Mouse (Mus musculus): ENCODE measurements around the gene Polr2f. TPM values are rescaled to one million over a fixed set of nuclear protein-coding genes. Genes with fewer than 3 reads are reported as not detected.

Polr2f gene
- polyA plus RNA-seq, 2 experiments, result 192 to 334 TPM

DNA sequence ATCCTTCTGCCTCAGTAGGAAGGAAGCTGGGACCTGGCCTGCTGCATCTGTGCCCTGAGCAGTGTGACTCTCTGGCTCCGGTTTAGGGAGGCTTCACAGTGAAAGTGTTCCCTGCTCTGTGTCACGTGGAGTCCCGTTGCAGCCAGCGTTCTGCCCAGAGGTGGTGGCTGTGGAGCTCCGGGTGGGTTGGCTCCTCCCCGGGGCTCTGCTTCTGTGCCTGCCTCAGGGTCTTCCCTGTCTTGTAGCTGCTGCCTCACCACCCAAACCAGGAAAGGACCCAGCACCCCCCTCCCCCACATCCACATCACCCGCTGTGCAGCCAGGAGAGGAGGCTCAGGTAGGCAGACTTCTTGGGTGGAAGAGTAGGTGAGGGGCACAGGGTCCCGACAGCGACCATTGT, 21.3 kb upstream of the Polr2f start:
- H3K36me3 ChIP-seq (ENCODE audit: control insufficient read depth, insufficient read depth, low read length), result peaks cover 84% of the 10 kb centered on the region

GRCm38 (mm10) chr15:79122119-79122518, 18.7 kb upstream of the Polr2f start:
- Histone ChIP-seq H3K27me3 (ENCODE audit: control insufficient read depth, insufficient read depth, low read length) (no peaks in the 10 kb centered on the region), H3K9me3 (ENCODE audit: control insufficient read depth, low read length) (no peaks in the 10 kb centered on the region), H3K4me1 (ENCODE audit: control insufficient read depth, insufficient read depth, low read length) (no peaks in the 10 kb centered on the region), H3K4me3 (replicated peaks; ENCODE audit: low read length) (no peak overlapping the region), H3K27ac (replicated peaks; ENCODE audit: low read depth, low read length) (no peak overlapping the region), H3K4me2 (replicated peaks; ENCODE audit: low read depth, low read length, severe bottlenecking) (no peak overlapping the region), H3K36me3 (ENCODE audit: control insufficient read depth, insufficient read depth, low read length) (peaks cover 89% of the 10 kb centered on the region), H3K9ac (ENCODE audit: low read depth, low read length, severe bottlenecking) (no peak overlapping the region)
- 61% methylated on average over 4 of the region's 4 CpGs for WGBS
- DNase-seq (ENCODE audit: low spot score) (no peak), ATAC-seq (ENCODE audit: low FRiP score, low read depth) (no peak)
- no peak for TF ChIP-seq POLR2A (IDR thresholded peaks at IDR 0.05; ENCODE audit: borderline replicate concordance, extremely low read depth, insufficient read depth, insufficient read length)

More for the DNA sequence above, 21.3 kb upstream of the Polr2f start:
- H3K27ac ChIP-seq (replicated peaks; ENCODE audit: low read depth, low read length), result no peak overlapping the region
- no peaks in the 10 kb centered on the region for H3K9me3 ChIP-seq (ENCODE audit: control insufficient read depth, low read length)
- H3K9ac ChIP-seq (ENCODE audit: low read depth, low read length, severe bottlenecking), result no peak overlapping the region
- ATAC-seq (ENCODE audit: low FRiP score, low read depth) (no peak), DNase-seq (ENCODE audit: low spot score) (no peak)
- H3K4me2 ChIP-seq (replicated peaks; ENCODE audit: low read depth, low read length, severe bottlenecking), result no peak overlapping the region
- H3K4me1 ChIP-seq (ENCODE audit: control insufficient read depth, insufficient read depth, low read length), result no peaks in the 10 kb centered on the region
- H3K4me3 ChIP-seq (replicated peaks; ENCODE audit: low read length), result no peak overlapping the region
- whole genome bisulfite sequencing, result 80% methylated on average over 9 of the region's 9 CpGs
- H3K27me3 ChIP-seq (ENCODE audit: control insufficient read depth, insufficient read depth, low read length), result no peaks in the 10 kb centered on the region
- TF ChIP-seq POLR2A (IDR thresholded peaks at IDR 0.05; ENCODE audit: borderline replicate concordance, extremely low read depth, insufficient read depth, insufficient read length), result no peak

GRCm38 (mm10) chr15:79122546-79122945, 18.3 kb upstream of the Polr2f start:
- no peak for TF ChIP-seq POLR2A (IDR thresholded peaks at IDR 0.05; ENCODE audit: borderline replicate concordance, extremely low read depth, insufficient read depth, insufficient read length)
- Histone ChIP-seq H3K27me3 (ENCODE audit: control insufficient read depth, insufficient read depth, low read length) (no peaks in the 10 kb centered on the region), H3K27ac (replicated peaks; ENCODE audit: low read depth, low read length) (no peak overlapping the region), H3K4me3 (replicated peaks; ENCODE audit: low read length) (no peak overlapping the region), H3K9ac (ENCODE audit: low read depth, low read length, severe bottlenecking) (no peak overlapping the region), H3K9me3 (ENCODE audit: control insufficient read depth, low read length) (no peaks in the 10 kb centered on the region), H3K4me2 (replicated peaks; ENCODE audit: low read depth, low read length, severe bottlenecking) (no peak overlapping the region), H3K4me1 (ENCODE audit: control insufficient read depth, insufficient read depth, low read length) (no peaks in the 10 kb centered on the region), H3K36me3 (ENCODE audit: control insufficient read depth, insufficient read depth, low read length) (peaks cover 89% of the 10 kb centered on the region)
- no peak for DNase-seq (ENCODE audit: low spot score)
- 73% methylated on average over 13 of the region's 13 CpGs for WGBS
- ATAC-seq (ENCODE audit: low FRiP score, low read depth), result no peak

DNA sequence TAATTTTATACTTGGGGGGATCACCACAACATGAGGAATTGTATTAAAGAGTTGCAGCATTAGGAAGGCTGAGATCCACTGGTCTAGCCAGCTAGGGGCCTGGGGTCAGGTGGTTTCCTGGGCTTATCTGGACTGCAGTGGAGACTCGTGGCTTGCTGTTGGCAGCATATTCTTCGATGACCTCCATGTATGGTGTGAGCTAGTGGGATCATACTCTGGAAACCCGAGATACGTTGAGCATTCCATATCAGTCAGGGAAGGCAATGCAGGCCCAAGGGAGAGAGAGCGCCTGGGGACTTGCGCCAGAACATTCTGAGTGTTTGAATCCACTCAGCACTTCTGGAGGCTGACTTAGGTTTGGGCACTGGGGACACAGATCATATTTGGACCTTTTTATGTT, 17.1 kb upstream of the Polr2f start:
- H3K4me2 ChIP-seq (replicated peaks; ENCODE audit: low read depth, low read length, severe bottlenecking), result no peak overlapping the region
- DNase-seq (ENCODE audit: low spot score) (no peak), ATAC-seq (ENCODE audit: low FRiP score, low read depth) (no peak)
- no peaks in the 10 kb centered on the region for H3K27me3 ChIP-seq (ENCODE audit: control insufficient read depth, insufficient read depth, low read length)
- H3K4me1 ChIP-seq (ENCODE audit: control insufficient read depth, insufficient read depth, low read length), result no peaks in the 10 kb centered on the region
- peaks cover 89% of the 10 kb centered on the region for H3K36me3 ChIP-seq (ENCODE audit: control insufficient read depth, insufficient read depth, low read length)
- no peak overlapping the region for H3K9ac ChIP-seq (ENCODE audit: low read depth, low read length, severe bottlenecking)
- 88% methylated on average over 6 of the region's 6 CpGs for WGBS
- H3K4me3 ChIP-seq (replicated peaks; ENCODE audit: low read length), result no peak overlapping the region
- no peak overlapping the region for H3K27ac ChIP-seq (replicated peaks; ENCODE audit: low read depth, low read length)
- TF ChIP-seq POLR2A (IDR thresholded peaks at IDR 0.05; ENCODE audit: borderline replicate concordance, extremely low read depth, insufficient read depth, insufficient read length), result no peak
- no peaks in the 10 kb centered on the region for H3K9me3 ChIP-seq (ENCODE audit: control insufficient read depth, low read length)

GRCm38 (mm10) chr15:79124331-79124875, 16.4 kb upstream of the Polr2f start:
- DNase-seq (ENCODE audit: low spot score) (no peak), ATAC-seq (ENCODE audit: low FRiP score, low read depth) (no peak)
- H3K27me3 ChIP-seq (ENCODE audit: control insufficient read depth, insufficient read depth, low read length), result no peaks in the 10 kb centered on the region
- H3K9ac ChIP-seq (ENCODE audit: low read depth, low read length, severe bottlenecking), result no peak overlapping the region
- H3K4me1 ChIP-seq (ENCODE audit: control insufficient read depth, insufficient read depth, low read length), result no peaks in the 10 kb centered on the region
- no peak overlapping the region for H3K4me2 ChIP-seq (replicated peaks; ENCODE audit: low read depth, low read length, severe bottlenecking)
- H3K9me3 ChIP-seq (ENCODE audit: control insufficient read depth, low read length), result no peaks in the 10 kb centered on the region
- no peak overlapping the region for H3K27ac ChIP-seq (replicated peaks; ENCODE audit: low read depth, low read length)
- no peak overlapping the region for H3K4me3 ChIP-seq (replicated peaks; ENCODE audit: low read length)
- no peak for TF ChIP-seq POLR2A (IDR thresholded peaks at IDR 0.05; ENCODE audit: borderline replicate concordance, extremely low read depth, insufficient read depth, insufficient read length)
- peaks cover 88% of the 10 kb centered on the region for H3K36me3 ChIP-seq (ENCODE audit: control insufficient read depth, insufficient read depth, low read length)
- WGBS, result 78% methylated on average over 10 of the region's 10 CpGs

Measured in limb, embryonic 14.5 days (tissue).